Mouse (Mus musculus): ENCODE results near the gene Ergic1. TPM values are rescaled to one million over a fixed set of nuclear protein-coding genes. Genes with fewer than 3 reads are reported as not detected.
A peak's percentile ranks its signal among the peaks of the same experiment; 100 is the strongest.

Gene Ergic1
- 80.2 and 86.3 TPM in 2 replicates for polyA plus RNA-seq (2012; rRNA removed)

- Histone ChIP-seq H3K27me3 (ENCODE audit: control insufficient read depth, insufficient read depth, low read length) (no peaks in the 10 kb centered on the region), H3K4me1 (replicated peaks; ENCODE audit: control insufficient read depth, insufficient read depth, low read length) (peaks cover 22% of the 10 kb centered on the region), H3K36me3 (ENCODE audit: control insufficient read depth, insufficient read depth, low read length) (no peaks in the 10 kb centered on the region), H3K27ac (ENCODE audit: control insufficient read depth, insufficient read depth, low read length) (peak within 1 kb of the TSS; percentile 27; the same call in 1 of the 2 replicates), H3K4me3 (ENCODE audit: control insufficient read depth, insufficient read depth, low read length) (peak within 1 kb of the TSS; percentile 62)
- peak; percentile 87 for DNase-seq
- WGBS: under 1% methylated on average over 35 of the region's 36 CpGs
- TF ChIP-seq POLR2A (IDR thresholded peaks at IDR 0.05; ENCODE audit: control insufficient read depth, extremely low read depth, insufficient read depth, low read length, poor library complexity) (peak; percentile 35; the same call in 1 of the 2 replicates), CTCF (IDR thresholded peaks at IDR 0.05; ENCODE audit: borderline replicate concordance, control insufficient read depth, extremely low read depth, insufficient read depth, low read length, poor library complexity) (no peak)
Observed at GRCm38 (mm10) chr17:26561290-26561640, at the start of gene Ergic1. TSS of gene Ergic1 (plus strand) at chr17:26561489.

- peaks cover 10% of the 10 kb centered on the region for H3K4me1 ChIP-seq (replicated peaks; ENCODE audit: control insufficient read depth, insufficient read depth, low read length)
- no peaks in the 10 kb centered on the region for H3K27me3 ChIP-seq (ENCODE audit: control insufficient read depth, insufficient read depth, low read length)
- 79% methylated on average over 7 of the region's 7 CpGs for WGBS
- DNase-seq: no peak
- no peak overlapping the region for H3K4me3 ChIP-seq (ENCODE audit: control insufficient read depth, insufficient read depth, low read length)
- TF ChIP-seq POLR2A (IDR thresholded peaks at IDR 0.05; ENCODE audit: control insufficient read depth, extremely low read depth, insufficient read depth, low read length, poor library complexity): no peak
- no peak overlapping the region for H3K27ac ChIP-seq (ENCODE audit: control insufficient read depth, insufficient read depth, low read length)
- H3K36me3 ChIP-seq (ENCODE audit: control insufficient read depth, insufficient read depth, low read length): no peaks in the 10 kb centered on the region
Observed at GRCm38 (mm10) chr17:26511816-26512774, 49.2 kb upstream of the Ergic1 start.

GRCm38 (mm10) chr17:26512961-26513360 lies 48.3 kb upstream of the Ergic1 start:
- Histone ChIP-seq H3K27ac (ENCODE audit: control insufficient read depth, insufficient read depth, low read length) (no peak overlapping the region), H3K27me3 (ENCODE audit: control insufficient read depth, insufficient read depth, low read length) (no peaks in the 10 kb centered on the region), H3K36me3 (ENCODE audit: control insufficient read depth, insufficient read depth, low read length) (no peaks in the 10 kb centered on the region), H3K4me1 (replicated peaks; ENCODE audit: control insufficient read depth, insufficient read depth, low read length) (peaks cover 7% of the 10 kb centered on the region), H3K4me3 (ENCODE audit: control insufficient read depth, insufficient read depth, low read length) (no peak overlapping the region)
- 80% methylated on average over 7 of the region's 7 CpGs for WGBS
- no peak for TF ChIP-seq POLR2A (IDR thresholded peaks at IDR 0.05; ENCODE audit: control insufficient read depth, extremely low read depth, insufficient read depth, low read length, poor library complexity)
- DNase-seq: no peak

GRCm38 (mm10) chr17:26513459-26514290 lies 47.6 kb upstream of the Ergic1 start:
- Histone ChIP-seq H3K27ac (ENCODE audit: control insufficient read depth, insufficient read depth, low read length) (no peak overlapping the region), H3K4me3 (ENCODE audit: control insufficient read depth, insufficient read depth, low read length) (no peak overlapping the region), H3K36me3 (ENCODE audit: control insufficient read depth, insufficient read depth, low read length) (no peaks in the 10 kb centered on the region), H3K27me3 (ENCODE audit: control insufficient read depth, insufficient read depth, low read length) (no peaks in the 10 kb centered on the region), H3K4me1 (replicated peaks; ENCODE audit: control insufficient read depth, insufficient read depth, low read length) (peaks cover 7% of the 10 kb centered on the region)
- 93% methylated on average over 6 of the region's 6 CpGs for WGBS
- TF ChIP-seq POLR2A (IDR thresholded peaks at IDR 0.05; ENCODE audit: control insufficient read depth, extremely low read depth, insufficient read depth, low read length, poor library complexity) (no peak), CTCF (IDR thresholded peaks at IDR 0.05; ENCODE audit: borderline replicate concordance, control insufficient read depth, extremely low read depth, insufficient read depth, low read length, poor library complexity) (no peak)
- DNase-seq: no peak

GRCm38 (mm10) chr17:26514581-26515030 lies 46.7 kb upstream of the Ergic1 start:
- no peak for TF ChIP-seq CTCF (IDR thresholded peaks at IDR 0.05; ENCODE audit: borderline replicate concordance, control insufficient read depth, extremely low read depth, insufficient read depth, low read length, poor library complexity)
- TF ChIP-seq POLR2A (IDR thresholded peaks at IDR 0.05; ENCODE audit: control insufficient read depth, extremely low read depth, insufficient read depth, low read length, poor library complexity): no peak

GRCm38 (mm10) chr17:26515675-26516074 lies 45.6 kb upstream of the Ergic1 start:
- 95% methylated on average over 4 of the region's 4 CpGs for WGBS
- Histone ChIP-seq H3K4me1 (replicated peaks; ENCODE audit: control insufficient read depth, insufficient read depth, low read length) (0 out of 2 replicates have a peak, but pooled peaks cover 2% of the 10 kb centered on the region), H3K4me3 (ENCODE audit: control insufficient read depth, insufficient read depth, low read length) (no peak overlapping the region), H3K27me3 (ENCODE audit: control insufficient read depth, insufficient read depth, low read length) (no peaks in the 10 kb centered on the region), H3K36me3 (ENCODE audit: control insufficient read depth, insufficient read depth, low read length) (no peaks in the 10 kb centered on the region), H3K27ac (ENCODE audit: control insufficient read depth, insufficient read depth, low read length) (no peak overlapping the region)
- DNase-seq: no peak
- TF ChIP-seq POLR2A (IDR thresholded peaks at IDR 0.05; ENCODE audit: control insufficient read depth, extremely low read depth, insufficient read depth, low read length, poor library complexity) (no peak), CTCF (IDR thresholded peaks at IDR 0.05; ENCODE audit: borderline replicate concordance, control insufficient read depth, extremely low read depth, insufficient read depth, low read length, poor library complexity) (no peak)

More at GRCm38 (mm10) chr17:26514581-26515030, 46.7 kb upstream of the Ergic1 start:
- no peak overlapping the region for H3K27ac ChIP-seq (ENCODE audit: control insufficient read depth, insufficient read depth, low read length)
- DNase-seq: no peak
- H3K4me3 ChIP-seq (ENCODE audit: control insufficient read depth, insufficient read depth, low read length): no peak overlapping the region
- H3K4me1 ChIP-seq (replicated peaks; ENCODE audit: control insufficient read depth, insufficient read depth, low read length): 0 out of 2 replicates have a peak, but pooled peaks cover 2% of the 10 kb centered on the region
- no peaks in the 10 kb centered on the region for H3K27me3 ChIP-seq (ENCODE audit: control insufficient read depth, insufficient read depth, low read length)
- WGBS: 92% methylated on average over 3 of the region's 3 CpGs
- no peaks in the 10 kb centered on the region for H3K36me3 ChIP-seq (ENCODE audit: control insufficient read depth, insufficient read depth, low read length)

Data from thymus, adult 2 months (tissue).